Mouse (Mus musculus) ES-Bruce4 (cell line): ENCODE results near the gene Tdrd6.

Experiments used
- CTCF ChIP-seq: IDR thresholded peaks from one replicate; pipeline ENCODE4 v1.8.1; 2011; ENCODE audit warnings: low read depth, low read length
- EP300 ChIP-seq: IDR thresholded peaks from 2 replicates; pipeline ENCODE4 v1.6.1; 2011; ENCODE audit warnings: low read depth, low read length; ENCODE audit not compliant: insufficient read depth

- no peak for TF ChIP-seq EP300
- TF ChIP-seq CTCF = no peak
Measured at GRCm38 (mm10) chr17:43590531-43590930, 39.6 kb downstream of the Tdrd6 start.
